Mouse (Mus musculus) liver (tissue): ENCODE data around the gene Sipa1l1.

ENCODE experiments used
- DNase-seq: peaks from one replicate; pipeline ENCODE4 v3.0.0-alpha.2; 2020; ENCODE audit warnings: mixed read lengths

Gene Sipa1l1

GRCm38 (mm10) chr12:82298662-82299460, 129.7 kb downstream of the Sipa1l1 start:
- no peak for DNase-seq

- DNase-seq = no peak
Measured at GRCm38 (mm10) chr12:82304140-82304539, 135.0 kb downstream of the Sipa1l1 start.

DNA sequence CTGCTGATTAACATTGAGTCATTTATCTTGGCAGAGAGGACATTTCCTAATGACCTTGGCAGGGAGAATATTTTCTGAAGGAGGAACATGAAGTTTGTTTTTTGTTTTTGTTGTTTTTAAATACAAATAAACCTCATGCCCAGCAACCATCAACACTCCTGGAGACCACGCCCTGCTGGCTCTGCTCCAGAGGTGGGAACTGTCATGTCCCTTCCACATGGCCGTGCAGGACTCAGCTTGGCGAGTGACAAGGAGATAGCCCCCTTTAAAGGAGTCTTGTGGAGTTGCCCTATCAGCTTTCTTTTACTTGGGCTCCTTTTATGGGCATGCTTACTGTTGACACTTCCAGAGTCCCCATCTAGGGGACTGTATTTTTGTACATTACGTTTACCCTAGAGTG, 136.9 kb downstream of the Sipa1l1 start:
- no peak for DNase-seq

- DNase-seq = no peak
Measured at GRCm38 (mm10) chr12:82311593-82311992, 142.5 kb downstream of the Sipa1l1 start.

- DNase-seq = no peak
Measured at GRCm38 (mm10) chr12:82312091-82312820, 143.1 kb downstream of the Sipa1l1 start.

- DNase-seq = no peak
Measured at GRCm38 (mm10) chr12:82313091-82313490, 144.0 kb downstream of the Sipa1l1 start.

DNA sequence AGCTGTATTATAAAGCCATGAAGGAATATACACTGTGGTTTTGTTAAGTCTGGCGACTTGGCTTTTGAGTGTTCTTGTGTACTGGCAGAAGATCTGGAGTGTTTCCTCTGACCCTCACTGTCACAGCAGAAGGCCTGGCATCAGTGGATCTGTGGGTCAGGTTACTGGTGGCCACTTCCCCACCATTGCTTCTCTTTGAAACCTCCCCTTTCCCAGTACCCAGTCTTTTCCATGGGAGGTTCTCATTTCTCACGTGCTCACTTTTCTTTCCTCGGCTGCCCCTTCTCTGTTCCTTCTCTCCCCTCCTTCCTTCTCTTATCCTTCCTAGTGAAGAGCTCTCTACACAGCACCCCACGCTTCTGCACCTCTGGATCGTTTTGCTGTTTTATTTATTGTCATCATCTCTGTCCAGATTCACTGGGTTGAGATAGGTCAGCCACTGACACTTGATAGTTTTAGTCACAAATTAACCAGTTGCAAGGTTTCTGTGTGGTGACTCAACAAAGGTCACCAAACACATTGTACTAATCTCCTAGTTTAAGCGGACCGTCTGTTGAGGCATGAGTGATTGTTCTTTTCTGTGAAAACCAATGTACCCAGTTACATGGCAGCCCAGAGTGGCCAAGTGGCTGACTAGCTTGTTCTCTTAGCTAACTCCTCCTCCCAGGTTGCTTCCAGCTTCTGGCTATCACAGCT, 150.5 kb downstream of the Sipa1l1 start:
- DNase-seq = no peak

GRCm38 (mm10) chr12:82320204-82320603, 151.1 kb downstream of the Sipa1l1 start:
- DNase-seq = no peak

DNA sequence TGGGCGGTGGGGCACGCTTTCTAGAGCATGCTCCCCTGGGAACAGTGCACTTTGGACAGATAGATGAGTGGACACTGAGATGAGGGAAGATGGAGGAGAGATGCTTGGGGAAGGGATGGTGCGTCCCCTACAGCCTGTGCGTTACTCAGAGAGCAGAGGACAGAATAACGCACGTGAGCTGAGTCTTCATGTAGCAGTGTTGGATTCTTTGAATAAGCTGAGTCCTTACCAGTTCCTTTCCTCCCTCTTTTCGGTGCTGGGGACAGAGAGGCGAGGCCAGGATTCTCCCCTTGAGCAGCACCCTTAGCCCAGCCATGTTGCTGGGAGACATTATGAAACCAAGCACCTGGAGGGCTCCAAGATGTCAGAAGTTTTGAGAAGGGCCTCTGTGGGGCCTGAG, 152.3 kb downstream of the Sipa1l1 start:
- DNase-seq = no peak

DNA sequence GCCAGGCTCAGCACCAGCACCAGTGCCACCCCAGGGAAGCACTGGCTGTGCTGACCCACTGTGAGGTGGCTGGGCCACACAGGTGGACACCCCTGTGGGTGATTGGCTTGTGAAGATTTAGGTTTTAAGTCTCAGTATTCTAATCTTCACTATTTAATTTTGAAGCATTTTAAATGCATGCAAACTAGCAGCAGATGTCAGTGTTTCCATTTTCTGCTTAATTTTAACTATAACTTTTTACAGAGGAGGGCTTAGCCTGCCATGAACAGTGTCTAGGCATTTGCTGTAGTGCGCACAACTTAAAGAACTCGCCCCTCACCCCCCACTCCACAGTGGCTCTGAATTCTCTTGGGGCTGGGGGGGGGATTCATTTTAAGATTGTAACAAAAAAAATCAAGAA, 152.7 kb downstream of the Sipa1l1 start:
- no peak for DNase-seq

DNA sequence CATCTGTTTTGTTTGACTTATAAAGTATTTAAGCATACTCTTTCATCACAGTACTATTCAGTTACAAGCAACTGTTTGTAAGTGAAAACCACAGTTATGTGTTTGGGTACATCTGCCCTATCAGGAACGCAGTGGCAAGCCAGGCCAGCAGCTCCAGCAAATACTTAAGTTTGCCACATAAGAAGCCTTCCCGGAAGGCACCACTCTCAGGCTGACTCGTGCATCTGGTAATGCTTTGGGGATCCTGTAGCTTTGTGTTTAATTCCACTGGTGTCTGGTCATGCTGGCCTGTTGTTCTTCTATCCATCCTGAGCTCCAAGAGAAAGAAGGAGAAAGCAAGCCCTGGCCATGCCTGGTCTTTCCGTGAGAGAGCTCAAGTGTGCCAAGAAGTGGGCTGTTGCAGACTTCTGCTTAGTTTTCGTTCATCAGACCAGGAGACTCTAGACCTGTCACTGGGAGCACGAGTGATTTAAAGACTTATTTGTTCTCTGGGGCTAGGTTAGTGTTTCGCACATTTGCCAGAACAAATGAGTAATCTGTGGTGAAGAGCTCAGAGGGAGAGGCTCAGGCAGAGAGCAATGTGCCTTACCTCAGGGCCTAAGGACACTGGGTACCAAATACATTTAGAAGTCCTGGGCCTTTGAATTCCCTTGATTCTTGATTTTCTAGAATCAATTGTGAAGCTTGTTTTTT, 153.8 kb downstream of the Sipa1l1 start:
- no peak for DNase-seq

GRCm38 (mm10) chr12:82324621-82325020, 155.5 kb downstream of the Sipa1l1 start:
- no peak for DNase-seq

DNA sequence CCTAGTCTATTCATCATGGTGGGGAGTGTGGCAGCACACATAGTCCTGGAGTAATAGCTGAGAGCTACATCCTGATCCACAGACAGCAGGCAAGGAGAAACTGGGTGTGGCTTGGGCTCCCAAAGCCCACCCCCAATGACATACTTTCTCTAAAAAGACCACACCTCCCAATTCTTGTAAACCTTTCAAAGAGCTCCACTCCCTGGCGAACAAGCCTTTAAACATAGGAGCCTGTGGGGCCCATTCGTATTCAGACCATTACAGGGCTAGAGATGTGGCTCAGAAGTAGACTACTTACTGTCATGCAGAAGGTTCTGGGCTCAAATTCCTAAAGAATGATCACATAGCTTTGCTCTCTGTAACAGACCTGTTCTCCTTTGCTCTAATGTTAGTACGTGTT, 156.4 kb downstream of the Sipa1l1 start:
- DNase-seq = no peak

DNA sequence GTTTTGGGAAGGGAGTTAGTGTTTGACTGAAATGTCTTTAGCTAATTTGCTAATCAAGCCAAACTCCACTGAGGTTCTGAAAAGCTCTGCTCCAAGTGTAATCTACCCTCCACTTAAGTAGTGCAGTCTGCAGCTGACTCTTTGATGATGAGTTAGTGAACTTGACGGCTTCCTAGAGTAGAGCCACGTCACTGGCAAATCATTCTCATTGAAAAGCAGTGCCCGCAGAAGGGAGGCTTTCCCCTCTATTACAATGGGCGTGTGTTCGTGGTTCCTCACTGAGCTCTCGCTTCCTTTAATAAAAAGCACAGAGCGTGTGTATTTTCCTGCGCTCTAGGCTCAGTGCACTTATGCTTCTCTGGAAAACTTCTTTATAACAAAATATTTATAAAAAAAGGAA, 157.3 kb downstream of the Sipa1l1 start:
- DNase-seq = no peak

DNA sequence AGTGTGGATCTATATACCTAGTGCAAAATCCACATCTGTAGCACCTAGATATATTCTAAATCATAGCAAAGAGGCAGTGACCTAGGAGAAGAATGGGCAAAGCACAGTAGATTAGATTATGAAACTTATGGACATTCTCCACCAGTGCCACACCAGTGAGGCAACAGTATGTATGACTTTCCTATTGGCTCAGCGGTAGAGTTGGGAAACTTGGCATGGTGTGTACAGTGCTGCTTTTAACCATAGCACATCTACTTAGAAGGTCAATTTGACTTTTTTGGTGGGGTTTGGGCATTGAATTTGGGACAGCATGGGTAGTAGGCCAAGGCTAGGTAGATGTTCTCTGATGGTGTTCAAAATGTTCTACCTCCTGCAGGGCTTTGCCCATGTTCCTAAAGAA, 159.0 kb downstream of the Sipa1l1 start:
- DNase-seq = no peak

DNA sequence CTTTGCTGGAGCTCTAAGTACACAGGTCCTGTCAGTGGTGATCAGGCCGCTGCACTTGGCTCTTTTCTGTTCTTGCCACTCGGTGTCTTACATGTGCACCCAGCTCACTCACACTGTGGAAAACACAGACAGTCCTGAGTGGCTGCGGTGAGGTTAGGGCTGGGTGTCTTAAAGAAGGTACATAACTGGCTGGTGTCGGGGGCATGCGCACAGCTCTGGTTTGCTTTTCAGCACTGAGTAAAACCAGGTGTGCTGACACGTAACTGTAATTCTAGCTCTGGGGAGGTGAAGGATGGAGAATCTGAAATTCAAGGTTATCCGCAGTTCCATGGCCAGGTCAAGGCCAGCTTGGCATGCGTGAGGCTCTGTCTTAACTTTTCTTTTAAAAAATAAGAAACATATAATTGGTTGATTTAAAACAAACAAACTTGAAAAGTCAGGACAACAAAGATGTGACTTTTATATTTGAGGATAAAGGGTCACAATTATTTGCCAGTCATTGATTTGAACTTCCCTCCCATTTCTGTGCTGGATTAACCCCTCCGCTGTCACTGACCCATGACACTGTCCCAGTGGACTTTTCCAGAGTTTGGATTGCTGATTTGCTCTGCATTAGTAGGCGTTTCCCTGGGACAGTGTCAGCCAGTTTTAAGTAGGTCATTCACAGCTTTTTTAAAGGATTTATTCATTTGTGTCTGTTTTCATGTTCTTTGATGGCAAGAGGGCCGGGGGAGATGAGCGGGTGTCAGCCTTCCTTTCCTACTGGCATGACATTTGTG, 163.9 kb downstream of the Sipa1l1 start:
- no peak for DNase-seq

GRCm38 (mm10) chr12:82333999-82334398, 164.9 kb downstream of the Sipa1l1 start:
- DNase-seq = no peak

- no peak for DNase-seq
Measured at GRCm38 (mm10) chr12:82334550-82334949, 165.4 kb downstream of the Sipa1l1 start.

GRCm38 (mm10) chr12:82335095-82335494, 166.0 kb downstream of the Sipa1l1 start:
- no peak for DNase-seq

GRCm38 (mm10) chr12:82338550-82338949, 169.4 kb downstream of the Sipa1l1 start:
- DNase-seq = no peak

DNA sequence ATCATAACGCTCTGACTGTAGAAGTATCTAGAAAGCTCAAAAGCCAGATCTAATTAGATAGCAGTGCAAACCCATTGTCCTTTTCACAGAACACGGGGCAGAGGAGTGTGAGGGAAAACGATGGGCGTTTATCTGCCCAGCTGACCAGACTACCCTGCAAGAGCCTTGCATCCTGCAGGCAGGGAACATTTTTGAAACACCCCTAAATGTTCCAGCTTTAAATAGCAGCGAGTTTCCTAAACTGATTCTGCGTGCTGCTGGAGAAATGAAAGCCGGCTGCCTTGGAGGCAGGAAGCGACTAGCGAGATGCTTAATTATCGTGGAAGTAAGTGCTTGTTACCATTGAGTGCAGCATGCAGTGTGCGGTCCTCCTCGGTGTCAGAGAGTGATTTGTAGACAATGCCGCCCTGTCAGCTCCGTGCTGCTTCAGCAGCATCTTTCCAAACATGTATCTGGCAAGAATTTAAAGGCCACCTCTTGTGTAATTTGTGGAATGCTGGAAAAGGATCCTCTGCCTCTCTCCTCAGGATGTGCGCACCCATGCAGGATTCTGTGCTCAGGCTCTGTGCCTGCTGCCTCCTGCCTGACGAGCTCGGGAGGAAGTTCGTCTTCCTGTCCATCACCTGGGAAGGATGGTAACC, 170.2 kb downstream of the Sipa1l1 start:
- no peak for DNase-seq
